Mouse (Mus musculus) ES-Bruce4 (cell line): ENCODE results near the gene Nrcam. TPM values are rescaled to one million over a fixed set of nuclear protein-coding genes. Genes with fewer than 3 reads are reported as not detected.

Source experiments
- H3K27ac ChIP-seq: 2 replicates; pipeline ENCODE4 v1.5.1; 2012; ENCODE audit warnings: low read length, inconsistent platforms; ENCODE audit not compliant: insufficient read depth
- H3K27me3 ChIP-seq: 2 replicates; pipeline ENCODE4 v1.6.1; 2012; ENCODE audit warnings: mild to moderate bottlenecking, low read length, inconsistent platforms; ENCODE audit not compliant: control insufficient read depth, poor library complexity, insufficient read depth, severe bottlenecking
- H3K36me3 ChIP-seq: 2 replicates; pipeline ENCODE4 v1.6.1; 2012; ENCODE audit warnings: inconsistent platforms, mild to moderate bottlenecking, low read length, moderate library complexity; ENCODE audit not compliant: control insufficient read depth, poor library complexity, insufficient read depth, severe bottlenecking
- H3K4me1 ChIP-seq: one replicate; pipeline ENCODE4 v1.8.1; 2011; ENCODE audit warnings: low read length; ENCODE audit not compliant: control insufficient read depth, insufficient read depth
- H3K4me3 ChIP-seq: 2 replicates; pipeline ENCODE4 v1.5.1; 2011; ENCODE audit warnings: low read depth, mild to moderate bottlenecking, low read length
- H3K9ac ChIP-seq: 2 replicates; pipeline ENCODE4 v1.6.1; 2012; ENCODE audit warnings: low read depth, mild to moderate bottlenecking, inconsistent platforms; ENCODE audit not compliant: poor library complexity, severe bottlenecking
- H3K9me3 ChIP-seq: replicated peaks from 2 replicates; pipeline ENCODE4 v1.6.1; 2012; ENCODE audit warnings: mild to moderate bottlenecking, low read length, inconsistent platforms; ENCODE audit not compliant: control insufficient read depth, poor library complexity, insufficient read depth, severe bottlenecking
- CTCF ChIP-seq: IDR thresholded peaks from one replicate; pipeline ENCODE4 v1.8.1; 2011; ENCODE audit warnings: low read depth, low read length
- EP300 ChIP-seq: IDR thresholded peaks from 2 replicates; pipeline ENCODE4 v1.6.1; 2011; ENCODE audit warnings: low read depth, low read length; ENCODE audit not compliant: insufficient read depth
- POLR2A ChIP-seq: IDR thresholded peaks from one replicate; pipeline ENCODE4 v1.8.1; 2011; ENCODE audit warnings: low read length; ENCODE audit not compliant: insufficient read depth
- polyA plus RNA-seq: library from polyadenylated mRNA; stranded (reverse); fragments of >200 nt; gene quantifications from 2 replicates; pipeline ENCODE4 v1.2.4, GENCODE M21; 2011; ENCODE audit warnings: low read depth; ENCODE audit not compliant: missing spikeins, insufficient read depth, insufficient read length

The Nrcam gene
- polyA plus RNA-seq, 1 experiment = 2.7 TPM

DNA sequence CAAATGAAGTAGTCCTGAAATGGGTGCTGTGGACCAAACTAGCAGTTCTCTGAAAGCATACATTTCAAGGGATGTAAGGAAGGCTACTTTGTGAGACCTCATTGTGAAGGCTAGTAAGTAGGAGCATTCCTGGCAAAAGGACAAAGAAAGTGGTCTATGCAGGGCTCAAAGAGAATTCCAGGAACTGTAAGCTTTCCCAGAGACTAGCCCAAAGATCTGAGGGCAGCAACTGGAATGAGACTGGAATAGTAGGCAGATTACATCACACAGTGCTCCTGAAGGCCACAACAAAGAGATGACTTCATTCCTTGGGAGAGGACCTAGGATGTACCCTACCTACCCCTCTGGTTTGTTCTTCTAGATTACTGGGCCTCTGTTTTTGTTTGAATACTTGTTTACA, 27.9 kb upstream of the Nrcam start:
- no peaks in the 10 kb centered on the region for H3K27me3 ChIP-seq
- H3K4me1 ChIP-seq = no peaks in the 10 kb centered on the region
- TF ChIP-seq CTCF (no peak), POLR2A (no peak), EP300 (no peak)
- H3K27ac ChIP-seq = no peak overlapping the region
- H3K9me3 ChIP-seq = no peaks in the 10 kb centered on the region
- no peak overlapping the region for H3K4me3 ChIP-seq
- no peak overlapping the region for H3K9ac ChIP-seq
- H3K36me3 ChIP-seq = no peaks in the 10 kb centered on the region; the same call in 1 of the 2 replicates

DNA sequence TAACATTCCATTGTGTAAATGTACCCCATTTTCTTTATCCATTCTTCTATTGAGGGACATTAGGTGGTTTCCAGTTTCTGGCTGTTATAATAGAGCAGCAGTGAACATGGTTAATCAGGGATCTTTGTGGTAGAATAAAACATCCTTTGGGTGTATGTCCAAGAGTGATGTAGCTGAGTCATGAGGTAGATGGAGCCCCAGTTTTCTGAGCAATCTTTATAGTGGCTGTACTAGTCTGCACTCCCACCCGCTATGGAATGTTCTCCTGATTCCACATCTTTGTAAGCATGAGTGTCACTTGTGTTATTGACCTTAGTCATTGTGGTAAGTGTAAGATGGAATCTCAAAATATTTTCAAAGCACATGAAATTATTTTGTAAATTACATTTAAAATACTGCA, 24.7 kb upstream of the Nrcam start:
- Histone ChIP-seq H3K36me3 (no peaks in the 10 kb centered on the region), H3K4me3 (no peak overlapping the region), H3K27ac (no peak overlapping the region), H3K27me3 (no peaks in the 10 kb centered on the region), H3K9me3 (no peaks in the 10 kb centered on the region), H3K4me1 (no peaks in the 10 kb centered on the region), H3K9ac (no peak overlapping the region)
- TF ChIP-seq EP300 = no peak
- no peak for TF ChIP-seq POLR2A

GRCm38 (mm10) chr12:44304869-44305268, 23.8 kb upstream of the Nrcam start:
- Histone ChIP-seq H3K27me3 (no peaks in the 10 kb centered on the region), H3K9ac (no peak overlapping the region), H3K27ac (no peak overlapping the region), H3K4me1 (no peaks in the 10 kb centered on the region), H3K36me3 (no peaks in the 10 kb centered on the region), H3K4me3 (no peak overlapping the region), H3K9me3 (no peaks in the 10 kb centered on the region)
- TF ChIP-seq EP300 (no peak), CTCF (no peak), POLR2A (no peak)

DNA sequence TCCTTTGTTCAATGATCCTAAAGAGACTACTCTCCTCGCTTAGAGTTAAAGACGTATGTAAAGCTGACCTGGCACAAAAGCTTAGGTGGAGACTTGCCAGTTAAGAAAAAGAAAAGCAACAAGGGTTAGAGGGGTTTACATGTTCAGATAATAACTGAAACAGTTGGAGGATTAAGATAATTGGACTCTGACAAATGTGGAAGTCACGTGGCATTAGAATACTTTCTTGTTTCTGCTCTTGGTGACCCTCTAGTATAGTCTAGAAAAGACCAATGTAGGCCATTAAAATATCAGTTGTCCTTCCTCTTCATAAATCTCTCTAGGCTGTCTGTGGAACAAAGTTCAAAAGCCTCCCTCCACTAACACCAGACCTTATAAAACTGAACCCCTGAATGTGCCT, 20.5 kb upstream of the Nrcam start:
- H3K9me3 ChIP-seq = no peaks in the 10 kb centered on the region
- H3K9ac ChIP-seq = no peak overlapping the region
- no peaks in the 10 kb centered on the region for H3K27me3 ChIP-seq
- no peak overlapping the region for H3K27ac ChIP-seq
- H3K4me1 ChIP-seq = no peaks in the 10 kb centered on the region
- H3K4me3 ChIP-seq = no peak overlapping the region
- no peaks in the 10 kb centered on the region for H3K36me3 ChIP-seq
- TF ChIP-seq EP300 (no peak), POLR2A (no peak), CTCF (no peak)

DNA sequence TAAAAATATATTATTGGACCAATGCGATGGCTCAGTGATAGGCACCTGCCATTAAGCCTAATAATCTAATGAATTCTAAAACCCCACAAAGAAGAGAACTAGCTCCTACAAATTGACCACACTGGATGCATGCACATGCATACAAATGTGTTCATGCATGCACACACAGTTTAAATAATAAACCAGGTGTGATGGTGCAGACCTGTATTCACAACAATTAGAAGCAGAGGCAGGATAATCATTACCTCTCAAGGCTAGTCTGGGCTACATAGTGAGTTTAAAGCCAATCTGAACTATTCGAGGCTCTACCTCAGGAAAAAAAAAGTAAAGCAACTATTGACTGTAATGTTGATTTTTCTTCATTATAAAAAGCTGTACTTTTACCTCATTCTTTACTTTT, 13.5 kb upstream of the Nrcam start:
- no peaks in the 10 kb centered on the region for H3K36me3 ChIP-seq
- no peaks in the 10 kb centered on the region for H3K9me3 ChIP-seq
- H3K27me3 ChIP-seq = no peaks in the 10 kb centered on the region
- no peak overlapping the region for H3K27ac ChIP-seq
- H3K4me1 ChIP-seq = no peaks in the 10 kb centered on the region
- no peak for TF ChIP-seq CTCF
- no peak for TF ChIP-seq EP300
- no peak for TF ChIP-seq POLR2A
- no peak overlapping the region for H3K9ac ChIP-seq
- no peak overlapping the region for H3K4me3 ChIP-seq

GRCm38 (mm10) chr12:44325091-44325490, 3.6 kb upstream of the Nrcam start:
- Histone ChIP-seq H3K9ac (no peak overlapping the region), H3K4me3 (no peak overlapping the region), H3K36me3 (no peaks in the 10 kb centered on the region), H3K27me3 (no peaks in the 10 kb centered on the region), H3K4me1 (no peaks in the 10 kb centered on the region), H3K9me3 (no peaks in the 10 kb centered on the region), H3K27ac (no peak overlapping the region)
- no peak for TF ChIP-seq POLR2A
- no peak for TF ChIP-seq EP300
- no peak for TF ChIP-seq CTCF
